Comparison of ENCODE assay signal across 8 mouse cellular contexts in the genomic region with DNA sequence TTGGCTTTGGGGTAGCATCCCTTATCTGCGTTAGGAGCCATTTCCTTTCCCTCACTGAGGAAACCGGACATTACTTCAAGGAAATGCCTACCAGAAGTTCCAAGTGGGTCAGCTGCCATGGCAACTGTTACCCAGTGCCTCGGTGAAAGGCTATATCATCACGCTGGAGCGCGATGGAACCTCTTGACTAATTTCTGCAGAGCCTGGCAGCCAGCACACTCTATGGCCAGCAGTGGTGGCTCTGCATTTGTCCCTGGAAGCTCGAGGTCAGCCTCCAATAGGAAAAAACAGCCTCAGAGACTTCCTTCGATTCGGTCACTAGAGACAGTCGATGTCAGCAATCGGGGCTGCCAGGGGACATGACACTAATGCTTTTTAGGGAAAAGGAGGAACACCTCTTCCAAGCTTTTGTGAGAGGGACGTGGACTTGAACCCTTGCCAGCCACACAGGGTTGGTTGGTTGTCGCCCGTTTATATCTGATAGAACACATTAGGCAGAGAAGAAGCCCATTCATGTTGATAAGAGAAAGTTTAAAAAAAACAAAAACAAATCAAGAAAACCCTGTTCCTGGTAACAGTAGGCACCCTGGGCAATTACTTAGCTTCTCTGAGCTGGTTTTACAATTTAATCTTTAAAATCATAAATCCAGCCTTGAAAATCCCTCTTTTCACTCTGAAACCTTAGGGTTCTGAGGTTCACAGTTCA.
DNase-seq lines count a peak whose midpoint lies in the region; ATAC-seq and TF ChIP-seq lines count a peak whose summit lies in the region.

No protein-coding gene starts in this region.

- DNase-seq in embryo, embryonic 10 days (ENCODE audit: low spot score) = peak; percentile 43
- no peak for DNase-seq in embryo, embryonic 9.5 days (ENCODE audit: extremely low spot score)
- DNase-seq in brain, embryonic 14.5 days (ENCODE audit: low read depth) = peak; percentile 83
- DNase-seq in kidney, postnatal 10 days = peak; percentile 63
- peak; percentile 66 for DNase-seq in midbrain, postnatal 0 days (ENCODE audit: low spot score)
- no peak for DNase-seq in thymus, postnatal 0 days (ENCODE audit: low spot score)
- DNase-seq in right cerebral cortex, postnatal 14 days = no peak

- WGBS in heart, embryonic 14.5 days = 12% methylated on average over 14 of the region's 14 CpGs
- 31% methylated on average over 14 of the region's 14 CpGs for WGBS in midbrain, postnatal 0 days

- TF ChIP-seq CTCF in brain, embryonic 14.5 days (IDR thresholded peaks at IDR 0.05; ENCODE audit: borderline replicate concordance, extremely low read depth, insufficient read depth, insufficient read length) = no peak
- TF ChIP-seq CTCF in midbrain, postnatal 0 days (IDR thresholded peaks at IDR 0.05) = 0 out of 2 replicates have a peak, but pooled peaks have one; percentile 2

- no peak for TF ChIP-seq POLR2A in brain, embryonic 14.5 days (IDR thresholded peaks at IDR 0.05; ENCODE audit: borderline replicate concordance, extremely low read depth, insufficient read depth, insufficient read length, poor library complexity, severe bottlenecking)

- H3K27me3 ChIP-seq in heart, embryonic 14.5 days (ENCODE audit: control insufficient read depth, insufficient read depth, low read length) = no peaks in the 10 kb centered on the region
- H3K27me3 ChIP-seq in midbrain, postnatal 0 days (ENCODE audit: insufficient read depth, low read length) = no peaks in the 10 kb centered on the region

- peak; percentile 71 for ATAC-seq in heart, embryonic 14.5 days (ENCODE audit: insufficient number of reproducible peaks, insufficient read depth, low FRiP score, low read depth)
- peak; percentile 38; the same call in 1 of the 2 replicates for ATAC-seq in midbrain, postnatal 0 days (ENCODE audit: low FRiP score)

- peak overlapping the region; percentile 48 for H3K9ac ChIP-seq in heart, embryonic 14.5 days (ENCODE audit: low read length)
- H3K9ac ChIP-seq in midbrain, postnatal 0 days (replicated peaks; ENCODE audit: low read length, poor library complexity, severe bottlenecking) = no peak overlapping the region

- H3K4me3 ChIP-seq in heart, embryonic 14.5 days (ENCODE audit: control insufficient read depth in 1 of 2, insufficient read depth in 1 of 2, low read depth in 1 of 2, low read length in 2 of 2) = no peak overlapping the region
- no peak overlapping the region for H3K4me3 ChIP-seq in midbrain, postnatal 0 days (ENCODE audit: low read depth, low read length)

- H3K27ac ChIP-seq in heart, embryonic 14.5 days (replicated peaks in 1 of 2; ENCODE audit: control insufficient read depth in 1 of 2, insufficient read depth in 1 of 2, low read depth in 2 of 2, low read length in 2 of 2) = peak overlapping the region; percentile 93 to 98
- peak overlapping the region; percentile 26; the same call in 1 of the 2 replicates for H3K27ac ChIP-seq in midbrain, postnatal 0 days (ENCODE audit: low read depth, low read length)

- H3K9me3 ChIP-seq in heart, embryonic 14.5 days (ENCODE audit: control insufficient read depth, low read length) = no peaks in the 10 kb centered on the region
- no peaks in the 10 kb centered on the region for H3K9me3 ChIP-seq in midbrain, postnatal 0 days (ENCODE audit: low read length)

- H3K4me2 ChIP-seq in heart, embryonic 14.5 days (ENCODE audit: low read length) = peak overlapping the region; percentile 47
- H3K4me2 ChIP-seq in midbrain, postnatal 0 days (ENCODE audit: low read depth, low read length, poor library complexity, severe bottlenecking) = no peak overlapping the region

- peaks cover 32 to 58% of the 10 kb centered on the region in 2 experiments for H3K4me1 ChIP-seq in heart, embryonic 14.5 days (ENCODE audit: control insufficient read depth in 2 of 2, insufficient read depth in 2 of 2, low read length in 2 of 2)
- no peaks in the 10 kb centered on the region for H3K4me1 ChIP-seq in midbrain, postnatal 0 days (ENCODE audit: insufficient read depth, low read length)

- peaks cover 42% of the 10 kb centered on the region for H3K36me3 ChIP-seq in heart, embryonic 14.5 days (ENCODE audit: control insufficient read depth, insufficient read depth, low read length)
- H3K36me3 ChIP-seq in midbrain, postnatal 0 days (ENCODE audit: insufficient read depth, low read length) = 0 out of 2 replicates have a peak, but pooled peaks cover 3% of the 10 kb centered on the region

Comparison
In these comparisons a context has a peak if more than half of its experiments do, and no peak if none do; other contexts are left out.
1. DNase-seq: peak in embryo, embryonic 10 days (single experiment), brain, embryonic 14.5 days (single experiment), kidney, postnatal 10 days (single experiment) and midbrain, postnatal 0 days (single experiment); none in embryo, embryonic 9.5 days (single experiment), thymus, postnatal 0 days (single experiment) and right cerebral cortex, postnatal 14 days (single experiment).